12 mouse cellular contexts compared by ENCODE assay signal in genomic region chr10:117816721-117817120, GRCm38 (mm10).
"Had no signal": no experiment of that assay in that cellular context is flagged by ENCODE, and none has a peak within 500 bp of the region (broad histone marks: within the 10 kb centered on the region; RNA-seq: fewer than 3 reads in every experiment).

No protein-coding gene starts in this region.

- DNase-seq: gastrocnemius, postnatal 14 days; gastrocnemius, postnatal 36 days; heart, adult 18-20 months; heart, postnatal 14 days; heart, postnatal 36 days; kidney, adult 11 months; kidney, adult 8-10 months; kidney, postnatal 10 days; kidney, postnatal 25 days; kidney, postnatal 4 days; layer of hippocampus, postnatal 36 days; left cerebral cortex, postnatal 4 days had no signal
